Mouse (Mus musculus) MEL (cell line): ENCODE results near the gene Mapk8ip3. TPM values are rescaled to one million over a fixed set of nuclear protein-coding genes. Genes with fewer than 3 reads are reported as not detected.
A peak's percentile ranks its signal among the peaks of the same experiment; 100 is the strongest.

Source experiments
- DNase-seq: peaks from one replicate; pipeline ENCODE4 v3.0.0; 2011; ENCODE audit warnings: low read depth, low spot score
- H3K27ac ChIP-seq: 2 replicates; pipeline ENCODE4 v1.5.1; 2012; ENCODE audit warnings: low read depth, mild to moderate bottlenecking, control low read depth, low read length, moderate library complexity; ENCODE audit not compliant: control insufficient read depth
- H3K27me3 ChIP-seq, 2 experiments: fragments of 150-350 bp in 1 of 2; sonication (generic) in 1 of 2; 2 replicates each; pipeline ENCODE4 v1.6.1; 2012; ENCODE audit warnings: low read length in 2 of 2, mild to moderate bottlenecking in 2 of 2, improper control_type of control experiment in 1 of 2, moderate library complexity in 1 of 2; ENCODE audit not compliant: insufficient read depth in 2 of 2, control insufficient read depth in 1 of 2
- H3K36me3 ChIP-seq, 2 experiments: 2 replicates each; pipeline ENCODE4 v1.6.1; 2012 to 2014; ENCODE audit warnings: low read length in 2 of 2, improper control_type of control experiment in 1 of 2, inconsistent platforms in 1 of 2, mild to moderate bottlenecking in 1 of 2; ENCODE audit not compliant: insufficient read depth in 2 of 2, control insufficient read depth in 1 of 2
- H3K4me1 ChIP-seq, 2 experiments: fragments of 150-350 bp in 1 of 2; sonication (generic) in 1 of 2; 2 replicates each; pipeline ENCODE4 v1.6.1; 2012; ENCODE audit warnings: low read length in 2 of 2, improper control_type of control experiment in 1 of 2, mild to moderate bottlenecking in 1 of 2; ENCODE audit not compliant: insufficient read depth in 2 of 2, control insufficient read depth in 1 of 2
- H3K4me3 ChIP-seq, 2 experiments: fragments of 150-350 bp in 1 of 2; sonication (generic) in 1 of 2; 2 replicates each; pipeline ENCODE4 v1.5.1; 2012; ENCODE audit warnings: low read depth in 2 of 2, low read length in 2 of 2, mild to moderate bottlenecking in 2 of 2, moderate library complexity in 2 of 2, control low read depth in 1 of 2, improper control_type of control experiment in 1 of 2; ENCODE audit not compliant: control insufficient read depth in 1 of 2, insufficient read depth in 1 of 2
- H3K79me2 ChIP-seq: 2 replicates; pipeline ENCODE4 v1.6.1; 2012; ENCODE audit warnings: mild to moderate bottlenecking, low read length, moderate library complexity; ENCODE audit not compliant: control insufficient read depth, poor library complexity, insufficient read depth
- H3K9ac ChIP-seq: 2 replicates; pipeline ENCODE4 v1.6.1; 2012; ENCODE audit warnings: low read depth, mild to moderate bottlenecking, control low read depth, low read length, moderate library complexity; ENCODE audit not compliant: control insufficient read depth, poor library complexity, severe bottlenecking
- H3K9me3 ChIP-seq: fragments of 150-350 bp; sonication (generic); replicated peaks from 2 replicates; pipeline ENCODE4 v1.6.1; 2012; ENCODE audit warnings: mild to moderate bottlenecking, low read length, improper control_type of control experiment, moderate library complexity; ENCODE audit not compliant: insufficient read depth
- BHLHE40 ChIP-seq: IDR thresholded peaks from 2 replicates; pipeline ENCODE4 v1.6.1; 2012; ENCODE audit warnings: low read depth, mild to moderate bottlenecking, inconsistent platforms, low read length, improper control_type of control experiment, borderline replicate concordance
- E2F4 ChIP-seq: IDR thresholded peaks from 2 replicates; pipeline ENCODE4 v1.6.1; 2011; ENCODE audit warnings: low read depth, low read length, improper control_type of control experiment, borderline replicate concordance
- ETS1 ChIP-seq: IDR thresholded peaks from 2 replicates; pipeline ENCODE4 v1.6.1; 2012; ENCODE audit warnings: low read depth, mild to moderate bottlenecking, inconsistent platforms, low read length, improper control_type of control experiment, moderate library complexity
- GABPA ChIP-seq: IDR thresholded peaks from 2 replicates; pipeline ENCODE4 v1.6.1; 2012; ENCODE audit warnings: low read depth, mild to moderate bottlenecking, inconsistent platforms, low read length, improper control_type of control experiment, moderate library complexity
- GATA1 ChIP-seq: IDR thresholded peaks from 2 replicates; pipeline ENCODE4 v1.6.1; 2011; ENCODE audit warnings: low read depth, low read length, improper control_type of control experiment
- HCFC1 ChIP-seq: IDR thresholded peaks from 2 replicates; pipeline ENCODE4 v1.6.1; 2012; ENCODE audit warnings: low read depth, mild to moderate bottlenecking, inconsistent platforms, low read length, improper control_type of control experiment, moderate library complexity
- KAT2A ChIP-seq: conservative IDR thresholded peaks from 2 replicates; pipeline ENCODE4 v1.6.1; 2012; ENCODE audit warnings: low read depth, low read length, improper control_type of control experiment, inconsistent platforms
- MAZ ChIP-seq: IDR thresholded peaks from 2 replicates; pipeline ENCODE4 v1.6.1; 2012; ENCODE audit warnings: low read depth, mild to moderate bottlenecking, inconsistent platforms, low read length, improper control_type of control experiment
- MEF2A ChIP-seq: IDR thresholded peaks from 2 replicates; pipeline ENCODE4 v1.6.1; 2014; ENCODE audit warnings: low read depth, mild to moderate bottlenecking, inconsistent platforms, low read length, improper control_type of control experiment; ENCODE audit not compliant: poor library complexity, insufficient replicate concordance, severe bottlenecking; ENCODE audit errors: extremely low read depth
- MYC ChIP-seq: IDR thresholded peaks from 2 replicates; pipeline ENCODE4 v1.6.1; 2011; ENCODE audit warnings: low read depth, mild to moderate bottlenecking, low read length, improper control_type of control experiment, moderate library complexity
- POLR2A ChIP-seq, 2 experiments: IDR thresholded peaks; 2 replicates each; pipeline ENCODE4 v1.6.1; 2011 to 2012; ENCODE audit warnings: low read length in 2 of 2, mild to moderate bottlenecking in 2 of 2, control low read depth in 1 of 2, improper control_type of control experiment in 1 of 2, low read depth in 1 of 2, moderate library complexity in 1 of 2; ENCODE audit not compliant: control insufficient read depth in 1 of 2, insufficient read depth in 1 of 2, poor library complexity in 1 of 2
- POLR2AphosphoS2 ChIP-seq: IDR thresholded peaks from 2 replicates; pipeline ENCODE4 v1.6.1; 2011; ENCODE audit warnings: low read length, improper control_type of control experiment
- RAD21 ChIP-seq: IDR thresholded peaks from 2 replicates; pipeline ENCODE4 v1.6.1; 2011; ENCODE audit warnings: mild to moderate bottlenecking, low read depth, low read length, improper control_type of control experiment
- RCOR1 ChIP-seq: IDR thresholded peaks from 2 replicates; pipeline ENCODE4 v1.6.1; 2012; ENCODE audit warnings: low read depth, mild to moderate bottlenecking, inconsistent platforms, low read length, improper control_type of control experiment
- SIN3A ChIP-seq: IDR thresholded peaks from 2 replicates; pipeline ENCODE4 v1.6.1; 2012; ENCODE audit warnings: low read length, improper control_type of control experiment, inconsistent platforms
- SMC3 ChIP-seq: IDR thresholded peaks from 2 replicates; pipeline ENCODE4 v1.6.1; 2011; ENCODE audit warnings: low read depth, low read length, improper control_type of control experiment
- UBTF ChIP-seq: IDR thresholded peaks from 2 replicates; pipeline ENCODE4 v1.6.1; 2012; ENCODE audit warnings: low read depth, mild to moderate bottlenecking, inconsistent platforms, low read length, improper control_type of control experiment, moderate library complexity, borderline replicate concordance; ENCODE audit not compliant: insufficient read depth
- USF1 ChIP-seq: IDR thresholded peaks from 2 replicates; pipeline ENCODE4 v1.6.1; 2014; ENCODE audit warnings: low read depth, mild to moderate bottlenecking, inconsistent platforms, low read length, improper control_type of control experiment, moderate library complexity
- USF2 ChIP-seq, 2 experiments: IDR thresholded peaks; 2 replicates each; pipeline ENCODE4 v1.6.1; 2011 to 2012; ENCODE audit warnings: improper control_type of control experiment in 2 of 2, low read length in 2 of 2, borderline replicate concordance in 1 of 2, inconsistent platforms in 1 of 2, low read depth in 1 of 2, mild to moderate bottlenecking in 1 of 2; ENCODE audit not compliant: insufficient read depth in 1 of 2
- ZC3H11A ChIP-seq: IDR thresholded peaks from 2 replicates; pipeline ENCODE4 v1.6.1; 2012; ENCODE audit warnings: low read depth, mild to moderate bottlenecking, inconsistent platforms, low read length, improper control_type of control experiment
- ZMIZ1 ChIP-seq: IDR thresholded peaks from 2 replicates; pipeline ENCODE4 v1.6.1; 2012; ENCODE audit warnings: low read depth, mild to moderate bottlenecking, inconsistent platforms, low read length, improper control_type of control experiment, moderate library complexity
- polyA plus RNA-seq, 2 experiments: library from polyadenylated mRNA; stranded (reverse) in 1 of 2; unstranded in 1 of 2; fragments of >175 nt in 1 of 2; fragments of >200 nt in 1 of 2; gene quantifications; 2 replicates each; pipeline versions ENCODE4 v1.2.1 to v1.2.4; 2012; ENCODE audit warnings: low replicate concordance in 2 of 2, low read depth in 1 of 2; ENCODE audit not compliant: insufficient read length in 2 of 2, insufficient read depth in 1 of 2, missing spikeins in 1 of 2
- total RNA-seq: library from RNA; depleted of rRNA; stranded (reverse); fragments of 300-350 nt; gene quantifications from 2 replicates; pipeline ENCODE4 v1.2.3, GENCODE M21; 2012

The Mapk8ip3 gene
- total and polyA plus RNA-seq, 3 experiments = 22.8 to 44.5 TPM; not detected in 1

- Histone ChIP-seq H3K9ac (peak overlapping the region; percentile 80), H3K9me3 (no peaks in the 10 kb centered on the region)
- TF ChIP-seq GATA1 = no peak
- no peak for TF ChIP-seq UBTF
- no peak for TF ChIP-seq SMC3
- TF ChIP-seq, all 39 proteins: peak for 0
- peak overlapping the region; percentile 46 to 63 for H3K4me3 ChIP-seq
- peaks cover 0 to 7% of the 10 kb centered on the region in 2 experiments; a peak in 2 of 4 replicates for H3K36me3 ChIP-seq
- H3K4me1 ChIP-seq = peaks cover 0 to 4% of the 10 kb centered on the region in 2 experiments
- H3K27ac ChIP-seq = no peak overlapping the region
- no peaks in the 10 kb centered on the region for H3K27me3 ChIP-seq
- DNase-seq = no peak
- peaks cover 29% of the 10 kb centered on the region for H3K79me2 ChIP-seq
Observed at GRCm38 (mm10) chr17:24935666-24936065, 1.1 kb downstream of the Mapk8ip3 start.

DNA sequence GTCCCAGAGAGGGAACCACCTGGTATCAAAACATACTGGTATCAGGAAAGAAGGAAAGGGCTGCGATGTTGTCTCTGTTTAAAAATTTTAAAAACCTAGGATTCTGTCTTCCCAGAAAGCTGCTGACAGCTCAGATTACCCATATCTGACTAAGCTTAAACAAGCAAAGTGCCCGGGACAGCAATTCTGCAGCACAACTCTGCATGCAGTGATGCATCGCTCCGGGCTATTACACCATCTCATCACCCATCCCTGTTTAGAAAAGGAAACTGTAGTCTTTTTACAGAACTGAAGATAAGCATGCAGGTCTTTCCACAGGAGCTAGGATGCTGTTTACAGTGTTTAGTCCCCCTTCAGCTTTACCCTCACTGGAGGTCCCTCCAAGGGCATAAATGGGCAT, 1.9 kb downstream of the Mapk8ip3 start:
- Histone ChIP-seq H3K9ac (peak overlapping the region; percentile 80), H3K27ac (no peak overlapping the region), H3K79me2 (peaks cover 29% of the 10 kb centered on the region), H3K4me1 (peaks cover 0 to 4% of the 10 kb centered on the region in 2 experiments), H3K9me3 (no peaks in the 10 kb centered on the region), H3K27me3 (no peaks in the 10 kb centered on the region), H3K36me3 (peaks cover 0 to 7% of the 10 kb centered on the region in 2 experiments; a peak in 2 of 4 replicates), H3K4me3 (peak overlapping the region; percentile 46 to 63)
- no peak for DNase-seq
- TF ChIP-seq KAT2A (no peak), SIN3A (0 out of 2 replicates have a peak, but pooled peaks have one; percentile 19)

- H3K36me3 ChIP-seq = peaks cover 0 to 7% of the 10 kb centered on the region in 2 experiments; a peak in 2 of 4 replicates
- H3K79me2 ChIP-seq = peaks cover 29% of the 10 kb centered on the region
- H3K9ac ChIP-seq = no peak overlapping the region
- no peaks in the 10 kb centered on the region for H3K27me3 ChIP-seq
- H3K4me1 ChIP-seq = peaks cover 0 to 4% of the 10 kb centered on the region in 2 experiments
- H3K4me3 ChIP-seq = no peak overlapping the region
- TF ChIP-seq ZC3H11A = no peak
- TF ChIP-seq USF2 (IDR thresholded peaks at IDR 0.05; ENCODE audit: borderline replicate concordance in 1 of 2, insufficient read depth in 1 of 2, low read depth in 1 of 2, low read length in 2 of 2) = no peak
- TF ChIP-seq POLR2A (IDR thresholded peaks at IDR 0.05; ENCODE audit: control insufficient read depth in 1 of 2, insufficient read depth in 1 of 2, low read depth in 1 of 2, low read length in 2 of 2, poor library complexity in 1 of 2) = no peak
- TF ChIP-seq HCFC1 = no peak
- TF ChIP-seq RAD21 = no peak
- no peak for TF ChIP-seq ETS1
- TF ChIP-seq MEF2A = no peak
- TF ChIP-seq MYC = no peak
- no peak for TF ChIP-seq MAZ
- TF ChIP-seq BHLHE40 = no peak
- TF ChIP-seq USF1 = no peak
- TF ChIP-seq POLR2AphosphoS2 = no peak
- TF ChIP-seq RCOR1 = no peak
- no peak for TF ChIP-seq GABPA
- no peak for TF ChIP-seq SMC3
- TF ChIP-seq ZMIZ1 = no peak
- no peak for TF ChIP-seq KAT2A
- no peak for TF ChIP-seq E2F4
- no peak for DNase-seq
- no peak overlapping the region for H3K27ac ChIP-seq
- H3K9me3 ChIP-seq = no peaks in the 10 kb centered on the region
Observed at GRCm38 (mm10) chr17:24933163-24933562, 3.6 kb downstream of the Mapk8ip3 start.
